Mouse (Mus musculus) lung, adult 2 months (tissue): ENCODE data around the gene Bhlhe23. TPM values are rescaled to one million over a fixed set of nuclear protein-coding genes. Genes with fewer than 3 reads are reported as not detected.

Experiments used
- DNase-seq: peaks from one replicate; pipeline ENCODE4 v3.0.0; 2022
- H3K4me1 ChIP-seq: fragments of 200-500 bp; 2 replicates; pipeline ENCODE4 v1.6.1; 2011; ENCODE audit warnings: low read length; ENCODE audit not compliant: control insufficient read depth, insufficient read depth
- H3K4me3 ChIP-seq: fragments of 200-500 bp; replicated peaks from 2 replicates; pipeline ENCODE3; 2011; ENCODE audit warnings: low read depth, mild to moderate bottlenecking, control low read depth, low read length; ENCODE audit errors: extremely low read depth
- CTCF ChIP-seq: fragments of 200-500 bp; IDR thresholded peaks from 2 replicates; pipeline ENCODE4 v1.5.1; 2011; ENCODE audit warnings: mild to moderate bottlenecking, low read length, control low read depth; ENCODE audit not compliant: insufficient read depth
- POLR2A ChIP-seq: fragments of 200-500 bp; IDR thresholded peaks from 2 replicates; pipeline ENCODE4 v1.6.1; 2011; ENCODE audit warnings: low read depth, mild to moderate bottlenecking, control low read depth, low read length, borderline replicate concordance; ENCODE audit errors: extremely low read depth
- WGBS: fragments of 180-500 bp; shearing (Covaris S2); methylation state at CpG from one replicate; pipeline ENCODE4 v1.1.7; 2018; 5-methylcytosine and 5-hydroxymethylcytosine counted together
- polyA plus RNA-seq: library from polyadenylated mRNA; depleted of rRNA; stranded (reverse); fragments of >200 nt; gene quantifications from 2 replicates; pipeline ENCODE4 v1.2.3, GENCODE M21; 2012; rRNA removed

The Bhlhe23 gene
- polyA plus RNA-seq, result not detected in 2 replicates

DNA sequence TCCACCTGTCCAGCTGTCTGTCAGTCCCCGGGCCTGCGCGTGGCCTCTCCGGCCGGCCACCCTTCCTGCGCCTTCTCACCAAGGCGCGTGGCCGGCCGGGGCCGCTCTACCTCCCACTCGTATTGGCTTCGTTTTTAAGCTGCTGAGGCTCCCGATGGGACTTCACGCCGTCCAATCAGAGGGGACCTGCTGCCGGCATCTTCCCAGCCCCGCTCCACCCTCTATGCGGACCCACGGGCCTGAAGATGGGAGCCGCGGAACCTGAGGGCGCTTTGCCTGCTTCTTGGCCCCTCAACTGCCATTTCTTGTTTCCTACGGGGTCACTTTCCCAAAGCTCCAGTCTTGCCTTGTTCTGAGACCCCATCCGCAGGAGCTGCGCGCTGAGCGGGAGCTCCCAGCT lies at the start of gene Bhlhe23:
Gene Bhlhe23 (minus strand): TSS at position 108 of the 400 bp plus-strand sequence.
- H3K4me1 ChIP-seq, result no peaks in the 10 kb centered on the region
- H3K4me3 ChIP-seq, result no peak within 1 kb of the TSS
- 5% methylated on average over 28 of the region's 28 CpGs for WGBS
- TF ChIP-seq CTCF (no peak), POLR2A (no peak)
- no peak for DNase-seq

DNA sequence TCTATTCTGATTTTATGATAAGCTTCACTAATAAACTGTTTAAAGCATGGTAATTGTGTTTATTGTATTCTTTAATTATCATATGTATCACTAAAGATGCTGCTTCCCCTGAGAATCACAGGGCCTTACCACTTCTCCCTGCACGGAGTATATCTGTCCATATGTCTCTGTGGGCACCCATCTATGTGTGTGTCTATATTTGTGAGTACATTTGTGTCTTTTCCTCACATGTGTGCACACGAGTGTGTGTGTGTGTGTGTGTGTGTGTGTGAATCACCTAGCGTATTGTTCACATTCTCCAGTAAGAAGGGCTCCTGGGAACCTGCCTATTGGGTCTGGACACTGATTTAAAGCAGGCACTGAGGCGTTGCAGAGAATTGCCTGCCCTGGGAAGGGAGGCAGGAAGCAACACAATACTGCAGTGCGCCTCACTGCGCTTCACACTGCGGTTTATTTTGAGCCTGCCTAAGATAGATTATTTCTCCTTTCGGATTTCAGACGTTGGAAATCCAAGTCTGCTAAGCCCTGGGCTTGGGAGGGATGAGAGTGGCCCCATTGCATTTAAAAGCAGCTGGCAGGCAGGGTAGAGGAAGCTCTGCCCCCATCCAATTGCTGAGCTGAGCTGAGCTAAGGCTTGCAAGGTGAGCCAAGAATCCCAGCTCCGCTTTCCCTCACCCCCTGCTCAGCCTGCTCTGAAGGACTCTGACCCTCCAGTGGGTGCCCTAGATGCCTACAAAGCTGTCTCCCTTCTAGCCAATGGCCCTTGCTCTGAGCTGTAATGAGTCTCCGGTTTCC lies 48.6 kb upstream of the Bhlhe23 start:
- no peak for DNase-seq
- Histone ChIP-seq H3K4me1 (no peaks in the 10 kb centered on the region), H3K4me3 (no peak overlapping the region)
- TF ChIP-seq POLR2A (no peak), CTCF (no peak)
- 46% methylated on average over 11 of the region's 11 CpGs for WGBS

DNA sequence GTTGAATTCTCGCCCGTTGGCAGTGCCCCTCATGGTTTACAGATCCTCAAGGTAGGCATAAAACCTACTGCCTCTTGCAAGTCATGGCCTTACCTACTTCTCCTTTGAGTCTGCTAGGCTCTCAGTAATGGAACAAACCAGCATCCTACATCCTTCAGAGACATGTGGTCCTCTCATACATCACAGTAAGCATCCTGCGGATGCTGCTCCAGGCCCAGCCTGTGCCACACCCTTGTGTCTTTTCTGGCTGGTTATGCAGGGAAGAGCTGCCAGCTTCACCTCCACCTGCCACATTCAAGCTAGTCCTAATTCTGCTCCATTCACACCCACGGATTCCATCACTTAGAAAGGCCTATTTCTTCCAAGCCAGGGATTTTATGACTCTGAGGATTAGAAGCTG lies 48.0 kb upstream of the Bhlhe23 start:
- Histone ChIP-seq H3K4me3 (no peak overlapping the region), H3K4me1 (no peaks in the 10 kb centered on the region)
- TF ChIP-seq CTCF (no peak), POLR2A (no peak)
- DNase-seq, result no peak
- 71% methylated on average over 4 of the region's 4 CpGs for WGBS

DNA sequence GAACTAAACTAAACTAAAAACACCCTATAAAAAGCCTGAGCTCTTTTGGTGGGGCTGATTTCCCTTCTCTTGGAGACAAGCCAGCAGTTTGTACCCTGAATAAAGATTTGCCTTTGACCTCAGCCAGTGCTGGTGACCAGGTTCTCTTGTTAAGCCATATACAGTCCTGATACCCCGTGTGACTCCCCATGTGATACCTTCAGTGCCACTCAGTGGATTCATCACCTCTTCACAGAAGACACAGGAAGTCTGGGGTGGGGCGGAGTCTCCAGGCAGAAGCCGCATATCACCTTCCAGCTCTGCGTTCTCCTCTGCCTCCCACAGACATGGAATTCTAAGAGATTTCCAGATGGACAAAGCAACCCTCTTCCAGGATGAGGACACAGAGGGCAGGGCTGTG lies 47.4 kb upstream of the Bhlhe23 start:
- TF ChIP-seq CTCF, result no peak
- no peak for TF ChIP-seq POLR2A
- 54% methylated on average over 4 of the region's 4 CpGs for WGBS
- H3K4me3 ChIP-seq, result no peak overlapping the region
- H3K4me1 ChIP-seq, result no peaks in the 10 kb centered on the region
- DNase-seq, result no peak

DNA sequence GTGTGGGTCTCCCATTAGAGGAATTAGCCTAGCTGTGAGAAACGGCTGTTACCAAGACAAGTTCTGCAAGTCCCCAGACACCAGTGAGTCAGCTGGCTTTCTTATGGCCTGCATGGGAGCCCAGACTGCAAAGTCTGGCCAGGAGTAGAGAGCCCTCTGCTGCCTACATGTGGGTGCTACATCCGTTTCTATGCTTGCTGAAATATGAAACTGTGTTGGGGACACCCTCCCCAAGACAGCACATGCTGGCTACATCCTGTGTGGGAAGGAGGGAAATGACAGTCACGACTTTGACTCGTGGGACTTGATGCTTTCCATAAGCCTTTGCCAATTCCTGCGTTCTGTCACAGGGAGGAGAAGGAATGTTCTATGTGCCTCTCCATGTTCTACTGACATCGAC lies 45.8 kb upstream of the Bhlhe23 start:
- WGBS, result 21% methylated on average over 6 of the region's 6 CpGs
- Histone ChIP-seq H3K4me1 (no peaks in the 10 kb centered on the region), H3K4me3 (no peak overlapping the region)
- no peak for DNase-seq
- TF ChIP-seq POLR2A (no peak), CTCF (peak; percentile 28; the same call in 1 of the 2 replicates)

DNA sequence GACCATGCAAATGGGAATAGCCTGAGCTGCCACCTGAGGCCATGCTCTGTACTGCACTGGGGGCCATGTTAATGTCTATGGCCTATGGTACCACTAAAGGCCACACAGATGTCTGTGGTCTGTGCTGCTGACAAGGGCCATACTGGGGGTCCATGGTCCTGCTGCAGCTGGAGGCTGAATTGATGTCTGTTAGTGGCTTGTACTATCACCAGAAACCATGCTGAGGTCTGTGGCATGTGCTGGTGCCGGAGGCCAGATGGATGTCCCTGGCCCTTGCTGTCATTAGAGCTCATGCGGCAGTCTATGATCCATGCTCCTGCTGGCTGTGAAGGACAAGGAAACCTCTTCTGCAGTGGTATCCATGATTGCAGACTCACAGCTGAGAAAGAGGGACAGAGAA lies 42.8 kb upstream of the Bhlhe23 start:
- DNase-seq, result no peak
- Histone ChIP-seq H3K4me1 (no peaks in the 10 kb centered on the region), H3K4me3 (no peak overlapping the region)
- WGBS, result 87% methylated on average over 2 of the region's 2 CpGs
- TF ChIP-seq POLR2A, result no peak
- no peak for TF ChIP-seq CTCF

DNA sequence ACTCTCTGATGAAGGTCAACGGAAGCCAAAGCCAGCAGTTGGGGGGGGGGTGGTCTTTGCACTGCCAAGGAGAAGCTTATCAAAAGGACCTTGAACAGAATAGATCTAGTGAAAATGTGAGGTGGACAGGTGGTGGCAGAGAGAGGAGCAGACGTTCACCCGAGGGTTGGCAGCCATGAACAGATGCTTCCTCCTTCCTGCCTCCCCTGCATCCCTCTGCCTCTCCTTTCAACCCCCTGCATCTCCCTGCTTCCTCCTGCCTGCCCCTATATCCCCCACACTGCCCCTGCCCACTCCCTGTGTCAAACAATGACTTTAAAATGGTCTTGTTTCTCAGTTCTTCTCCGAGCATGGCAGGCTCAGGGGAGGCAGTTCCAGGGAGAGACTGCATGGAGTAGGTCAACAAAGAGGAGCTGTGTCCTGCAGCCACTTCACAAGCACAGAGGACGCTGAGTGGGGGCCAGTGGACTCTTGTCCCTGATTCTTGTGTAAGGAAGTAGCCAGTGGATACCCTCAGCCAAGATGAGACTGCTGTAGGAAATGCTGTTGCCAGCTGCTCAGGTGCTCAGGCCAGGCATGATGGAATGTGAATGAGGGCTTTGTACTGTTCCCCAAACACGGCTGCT lies 39.9 kb upstream of the Bhlhe23 start:
- TF ChIP-seq CTCF (no peak), POLR2A (no peak)
- Histone ChIP-seq H3K4me1 (no peaks in the 10 kb centered on the region), H3K4me3 (no peak overlapping the region)
- WGBS, result 50% methylated on average over 6 of the region's 6 CpGs
- DNase-seq, result no peak

DNA sequence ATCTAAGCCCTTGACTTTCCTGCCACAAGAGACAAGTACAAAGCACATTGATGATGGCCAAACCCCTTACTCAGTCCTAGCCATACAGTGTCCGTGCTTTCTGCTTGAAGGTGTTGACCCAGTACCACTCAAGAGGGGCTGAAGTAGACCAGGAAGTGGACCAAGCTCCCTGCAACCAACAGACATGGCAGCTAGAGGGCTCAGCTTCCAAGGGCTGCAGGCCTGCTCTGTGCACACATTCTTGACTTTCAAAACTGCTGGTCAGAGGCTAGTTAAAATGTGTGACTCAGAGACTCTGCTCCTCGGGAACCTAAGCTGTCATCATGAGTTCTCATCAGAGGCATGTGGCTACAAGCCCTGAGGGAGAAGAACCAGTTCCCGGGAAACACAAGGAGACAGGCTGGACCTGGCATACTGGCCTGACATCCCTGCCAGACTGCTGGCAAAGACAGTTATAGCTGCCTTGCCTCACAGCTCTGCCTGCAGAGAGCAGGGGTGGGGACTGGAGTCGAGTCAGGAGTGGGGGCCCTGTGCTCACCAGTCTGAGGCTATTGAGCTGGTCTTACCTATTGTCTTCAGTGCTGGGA lies 37.4 kb upstream of the Bhlhe23 start:
- TF ChIP-seq CTCF (no peak), POLR2A (no peak)
- DNase-seq, result no peak
- Histone ChIP-seq H3K4me1 (no peaks in the 10 kb centered on the region), H3K4me3 (no peak overlapping the region)
- WGBS, result 44% methylated on average over 4 of the region's 4 CpGs

DNA sequence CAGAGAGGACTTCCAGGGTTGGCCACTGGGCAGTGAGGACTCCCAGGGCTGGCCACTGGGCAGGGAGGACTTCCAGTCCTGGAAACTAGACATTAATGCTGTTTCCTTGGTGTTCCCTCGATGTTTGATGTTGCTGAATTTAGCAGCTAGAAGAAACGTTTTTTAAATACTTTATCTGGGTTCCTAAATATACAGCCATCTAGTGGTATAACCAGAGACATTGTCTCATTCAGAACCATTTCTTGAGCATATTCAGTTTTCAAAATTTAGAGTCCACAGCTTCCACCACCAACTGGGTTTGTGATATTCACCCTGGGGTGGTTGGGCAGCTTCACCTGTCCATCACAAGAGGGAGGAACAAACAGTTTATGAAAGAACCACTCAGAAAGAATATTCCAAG lies 34.3 kb upstream of the Bhlhe23 start:
- Histone ChIP-seq H3K4me1 (no peaks in the 10 kb centered on the region), H3K4me3 (no peak overlapping the region)
- TF ChIP-seq CTCF (no peak), POLR2A (no peak)
- no peak for DNase-seq
- WGBS, result 45% methylated on average over 2 of the region's 2 CpGs
